Mouse (Mus musculus) cerebellum, adult 9-11 months (tissue): Measurements from ENCODE around the gene Tmed9.

Experiments used
- DNase-seq: peaks from one replicate; pipeline ENCODE4 v3.0.0; 2022

The Tmed9 gene

GRCm38 (mm10) chr13:55573432-55573831 is at the start of gene Tmed9:
TSS of gene Tmed9 (plus strand) at chr13:55573732.
- DNase-seq: no peak

DNA sequence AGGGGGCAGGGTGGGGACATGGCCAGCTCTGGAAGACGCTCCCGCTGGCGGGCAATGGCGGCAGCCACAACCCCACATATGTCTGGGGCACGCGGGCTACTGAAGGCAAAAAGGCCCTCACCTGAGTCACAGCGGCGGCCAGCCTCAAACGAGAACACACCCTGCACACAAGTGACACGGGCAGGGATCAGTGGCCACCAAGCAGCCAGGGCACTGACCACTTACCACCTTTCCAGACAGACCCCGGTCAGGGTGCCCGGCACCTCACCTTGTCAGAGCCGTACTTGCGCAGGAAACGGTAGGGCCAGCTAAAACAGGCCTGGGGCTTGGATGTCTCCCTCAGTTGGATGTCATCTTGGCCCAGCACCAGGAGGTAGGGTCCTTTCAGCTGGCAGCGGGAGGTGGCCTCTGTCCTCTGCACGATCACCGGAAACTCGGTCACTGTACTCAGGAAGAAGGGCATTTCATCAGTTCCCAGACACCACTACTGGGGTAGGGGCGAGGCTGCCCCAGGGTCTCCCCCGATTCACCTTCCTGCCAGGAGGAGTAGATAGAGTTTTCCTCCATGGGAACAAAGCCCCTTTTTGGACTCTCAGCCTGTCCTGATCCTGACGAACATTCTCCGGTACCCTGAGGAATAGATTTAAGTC is 49.5 kb upstream of the Tmed9 start:
- no peak for DNase-seq

DNA sequence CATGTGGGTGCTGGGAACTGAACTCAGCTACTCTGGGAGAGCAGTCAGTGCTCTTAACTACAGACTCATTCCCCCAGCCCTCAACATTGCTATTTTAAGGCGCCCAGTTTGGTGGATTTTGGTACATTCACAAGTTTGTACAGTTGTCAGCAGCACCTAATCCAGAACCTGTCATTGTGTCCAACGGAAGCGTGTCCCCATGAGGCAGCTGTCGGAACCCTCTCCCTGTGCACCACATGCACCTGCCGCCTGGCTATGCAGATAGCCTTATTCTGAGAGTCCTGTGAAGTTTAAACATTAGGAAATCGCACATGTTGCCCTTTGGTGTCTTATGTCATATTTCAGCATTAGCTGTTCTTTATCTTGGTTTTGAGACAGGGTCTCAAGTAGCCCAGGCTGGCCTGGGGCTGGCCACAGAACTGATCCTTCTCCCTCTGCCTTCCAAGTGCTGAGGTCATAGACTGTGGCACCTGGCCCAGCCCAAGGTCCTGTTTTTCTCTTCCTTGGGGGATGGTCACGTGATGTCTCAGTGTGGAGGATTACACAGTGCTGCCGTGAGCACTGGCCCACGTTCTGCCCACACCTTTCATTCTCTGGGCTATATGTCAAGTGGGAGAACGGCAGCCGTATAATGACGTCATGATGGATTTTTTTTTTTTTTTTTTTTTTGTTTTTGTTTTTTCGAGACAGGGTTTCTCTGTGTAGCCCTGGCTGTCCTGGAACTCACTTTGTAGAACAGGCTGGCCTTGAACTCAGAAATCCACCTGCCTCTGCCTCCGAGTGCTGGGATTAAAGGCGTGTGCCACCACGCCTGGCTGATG is 47.6 kb upstream of the Tmed9 start:
- DNase-seq: no peak

GRCm38 (mm10) chr13:55527212-55527611 is 46.3 kb upstream of the Tmed9 start:
- no peak for DNase-seq

DNA sequence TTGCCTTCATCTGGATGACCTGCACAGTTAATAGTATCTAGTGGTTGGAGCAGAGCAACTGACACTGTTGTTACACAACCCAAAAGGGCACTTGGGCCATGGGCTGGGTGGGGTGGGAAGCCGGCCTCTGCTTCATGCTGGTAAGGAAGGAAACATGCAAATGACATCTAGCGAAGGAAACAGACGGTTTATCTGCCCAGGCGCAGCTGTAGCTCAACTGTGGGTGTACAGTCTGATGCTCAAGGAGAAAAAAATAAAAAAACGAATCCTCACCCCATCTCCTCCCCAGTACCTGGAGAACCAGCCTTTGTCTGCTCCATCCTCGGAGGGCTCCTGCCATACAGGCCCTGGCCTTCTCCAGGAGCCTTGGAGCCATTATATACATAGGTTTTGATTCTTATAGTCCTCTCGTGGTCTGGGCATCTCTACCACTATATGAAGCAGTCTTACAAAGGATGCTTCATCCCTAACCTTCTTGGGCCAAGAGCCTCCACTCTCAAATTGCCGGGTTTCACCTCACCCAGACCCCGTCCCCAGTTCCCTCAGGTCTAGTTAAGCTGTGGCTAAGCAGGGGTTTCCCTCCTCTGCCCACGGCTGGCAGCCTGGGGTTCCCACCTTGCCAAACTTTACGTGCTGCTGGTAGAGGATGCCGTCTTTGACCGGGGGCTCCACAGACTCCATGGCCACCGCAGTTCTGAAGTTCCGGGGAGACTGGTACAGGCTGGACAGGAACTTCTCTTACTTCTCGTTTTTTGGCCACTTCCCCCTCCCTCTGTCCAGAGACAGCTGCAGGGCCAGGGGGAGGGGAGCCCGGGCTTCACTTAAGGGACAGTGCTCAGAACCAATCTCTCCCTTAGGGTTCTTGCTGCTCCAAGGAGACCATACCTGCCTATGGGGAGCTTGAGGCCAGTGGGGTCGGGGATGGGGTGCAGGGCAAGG is 45.4 kb upstream of the Tmed9 start:
- DNase-seq: no peak

GRCm38 (mm10) chr13:55529198-55529915 is 44.2 kb upstream of the Tmed9 start, which contains the start of gene Dok3:
TSS of gene Dok3 (minus strand) at chr13:55529296.
- DNase-seq: no peak

- DNase-seq: peak; percentile 55
Measured at GRCm38 (mm10) chr13:55535191-55535590, 38.3 kb upstream of the Tmed9 start.

DNA sequence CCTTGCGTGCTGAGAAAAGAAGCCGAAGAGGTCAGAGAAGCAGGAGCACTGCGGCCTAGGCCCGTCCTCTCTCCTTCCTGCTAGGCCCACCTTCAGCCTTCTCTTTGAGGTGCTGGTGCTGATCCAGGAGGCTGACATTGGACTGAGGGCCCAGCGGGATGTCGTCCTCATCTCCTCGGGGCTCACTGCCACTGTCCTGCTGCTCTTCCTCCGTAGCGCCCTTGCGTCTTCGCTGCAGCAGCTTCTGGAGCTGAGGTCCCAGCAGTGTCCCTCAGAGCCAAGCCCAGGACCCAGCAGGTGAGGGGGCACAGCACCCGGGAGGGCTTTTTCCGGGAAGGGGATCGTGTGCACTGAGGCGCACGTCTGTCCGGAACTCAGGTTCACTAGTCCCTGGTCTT is 37.7 kb upstream of the Tmed9 start:
- no peak for DNase-seq

DNA sequence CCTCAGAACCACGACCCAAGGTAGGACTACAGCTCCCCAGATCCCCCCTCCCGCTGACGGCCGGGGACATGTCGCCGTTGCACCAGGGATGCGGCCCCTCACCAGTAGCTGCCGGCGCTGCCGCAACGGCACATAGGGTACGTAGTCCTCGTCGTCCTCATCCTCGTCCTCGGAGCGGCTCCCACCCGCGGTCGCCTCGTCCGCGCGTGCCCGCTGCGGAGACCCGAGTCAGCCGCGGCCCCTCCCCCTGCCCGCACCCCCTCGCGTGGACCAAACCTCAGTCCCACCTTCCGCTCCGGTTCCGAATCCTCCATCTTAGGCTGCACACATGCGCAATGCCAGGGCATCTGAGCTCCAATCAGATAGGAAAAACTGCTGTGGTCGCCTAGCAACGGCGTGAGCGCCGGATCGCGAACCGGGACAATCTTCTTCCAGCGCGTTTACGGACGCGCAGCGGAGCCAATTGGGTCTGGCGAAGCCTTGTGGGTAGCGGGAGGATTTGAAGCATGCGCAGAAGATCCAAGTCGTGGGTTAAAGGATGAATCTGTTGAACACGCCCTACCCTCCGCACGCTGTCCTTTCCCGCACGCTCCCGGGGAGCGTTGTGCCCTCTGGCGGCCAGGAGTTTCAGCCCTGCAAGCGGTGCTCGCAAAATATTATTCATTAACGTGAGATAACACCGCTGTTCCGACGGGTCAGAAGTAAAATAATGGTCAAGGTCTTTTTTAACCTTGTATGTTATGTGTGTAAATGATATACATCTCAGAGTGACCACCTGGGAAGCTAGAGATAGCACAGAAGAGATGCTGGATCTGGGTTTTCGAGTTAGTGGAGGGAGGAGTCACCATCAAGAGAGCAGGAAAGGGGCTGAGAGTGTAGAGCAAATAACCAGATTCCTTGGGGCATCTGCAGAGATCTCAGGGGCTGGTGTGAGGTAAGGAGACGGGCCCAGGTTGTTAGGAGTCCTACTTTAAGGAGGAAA is 37.0 kb upstream of the Tmed9 start, which contains the start of gene Ddx41:
Ddx41 (minus strand) TSS at position 465 of the 982 bp plus-strand sequence.
- peak; percentile 100 for DNase-seq

DNA sequence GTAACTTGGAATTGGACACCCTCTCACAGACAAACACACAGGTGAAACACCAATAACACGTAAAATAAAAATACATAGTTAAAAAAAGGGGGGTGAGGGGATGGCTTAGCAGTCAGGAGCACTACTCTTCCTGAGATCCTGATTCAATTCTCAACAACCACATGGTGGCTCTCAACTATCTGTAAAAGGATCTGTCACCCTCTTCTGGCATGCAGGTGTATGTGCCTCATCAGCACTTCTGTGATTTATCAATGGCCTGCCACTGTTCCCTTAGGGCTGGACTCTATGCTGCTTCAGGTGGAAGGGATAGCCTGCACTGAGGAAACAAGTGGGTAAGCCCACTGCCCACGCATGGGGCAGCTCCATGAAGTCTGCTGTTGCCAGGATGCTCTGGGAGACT is 32.6 kb upstream of the Tmed9 start:
- no peak for DNase-seq

DNA sequence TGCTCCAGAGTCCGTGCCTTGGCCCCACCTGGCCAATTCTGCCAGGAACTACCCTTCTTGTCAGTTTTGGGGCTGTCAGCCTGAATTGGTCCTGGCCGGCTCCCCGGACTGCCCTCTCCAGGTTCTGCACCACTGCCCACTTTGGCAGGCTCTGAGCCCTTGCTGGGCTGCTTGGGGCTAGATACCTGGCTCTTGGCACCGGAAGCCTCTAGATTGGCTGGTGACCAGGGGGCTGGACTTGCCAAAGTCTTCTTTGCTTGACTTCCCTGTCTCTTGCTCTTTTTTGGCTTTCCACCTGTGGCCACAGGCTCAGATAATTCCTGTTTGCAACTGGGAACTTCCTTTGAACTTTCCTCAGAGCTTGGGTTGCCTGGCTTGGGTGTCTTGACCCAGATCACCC is 30.6 kb upstream of the Tmed9 start:
- peak; percentile 43 for DNase-seq

- DNase-seq: no peak
Measured at GRCm38 (mm10) chr13:55543447-55543846, 30.1 kb upstream of the Tmed9 start.

GRCm38 (mm10) chr13:55544792-55545191 is 28.7 kb upstream of the Tmed9 start:
- DNase-seq: no peak

GRCm38 (mm10) chr13:55547916-55548315 is 25.6 kb upstream of the Tmed9 start:
- DNase-seq: no peak

GRCm38 (mm10) chr13:55548426-55548825 is 25.1 kb upstream of the Tmed9 start:
- DNase-seq: no peak

GRCm38 (mm10) chr13:55549061-55549460 is 24.5 kb upstream of the Tmed9 start:
- DNase-seq: no peak

DNA sequence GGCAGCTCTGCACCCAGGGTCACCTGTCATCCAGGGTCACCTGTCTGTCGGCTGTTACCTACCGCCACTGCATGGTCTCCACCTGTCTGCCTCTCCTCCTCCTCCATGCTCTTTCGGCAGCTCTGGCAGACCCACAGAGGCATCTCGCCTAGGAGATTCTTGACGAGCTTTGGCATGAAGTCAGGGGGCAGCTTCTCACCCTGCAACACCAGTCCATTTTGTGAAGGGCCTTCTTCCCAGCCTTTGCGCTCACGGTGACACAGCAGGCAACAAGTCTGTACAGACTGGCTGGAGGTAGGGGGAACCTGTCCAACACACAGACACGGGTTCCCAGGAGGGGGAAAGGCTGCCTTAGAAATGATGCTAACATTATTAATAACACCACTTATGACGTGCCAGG is 17.6 kb upstream of the Tmed9 start:
- no peak for DNase-seq

GRCm38 (mm10) chr13:55557499-55557898 is 16.0 kb upstream of the Tmed9 start:
- no peak for DNase-seq

DNA sequence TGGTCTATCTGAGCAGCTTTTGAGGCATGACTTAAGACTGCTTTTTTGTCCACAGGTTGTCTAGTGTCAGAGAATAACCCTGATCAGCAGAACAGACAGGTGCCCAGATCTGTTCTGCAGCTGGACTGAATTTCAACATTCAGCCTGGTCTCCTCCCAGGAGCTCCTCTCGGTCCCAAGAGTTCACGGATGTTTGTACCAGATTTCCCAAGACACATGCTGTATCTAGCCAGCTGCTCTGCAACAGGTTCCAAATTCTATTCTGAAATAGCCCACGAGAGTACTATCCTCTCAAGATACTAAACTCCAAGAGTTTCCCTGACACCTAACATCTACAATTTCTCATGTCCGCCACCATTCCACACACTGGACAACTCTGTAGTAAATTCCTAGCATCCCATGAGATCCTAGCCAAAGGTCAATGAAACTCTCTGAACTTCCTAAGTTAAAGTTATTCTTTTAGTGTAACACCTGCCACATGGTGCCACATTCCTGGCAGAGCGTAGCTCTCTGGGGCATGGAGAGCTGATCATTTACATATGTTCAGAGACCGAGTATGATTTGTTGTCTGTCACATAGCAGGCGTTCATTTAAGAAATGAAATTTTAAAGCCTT is 10.2 kb upstream of the Tmed9 start:
- DNase-seq: no peak

DNA sequence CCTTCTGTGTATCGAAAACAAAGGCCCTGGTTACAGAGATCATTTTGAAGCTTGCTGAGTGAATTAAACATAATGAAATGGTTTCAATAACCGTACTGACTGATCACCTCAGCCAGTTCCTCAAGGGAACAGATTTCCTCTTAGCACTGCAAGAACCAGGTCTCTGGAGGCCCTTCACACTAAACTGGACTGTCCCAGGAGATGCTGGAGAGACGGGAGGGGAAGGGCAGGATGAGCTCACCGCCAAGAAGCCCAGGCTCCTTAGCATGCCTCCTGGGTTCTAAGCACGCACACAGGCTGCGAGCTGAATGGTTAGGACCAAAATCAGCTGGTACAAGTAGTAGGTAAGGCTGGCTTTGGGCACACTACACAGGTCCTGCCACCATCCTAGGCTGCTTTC is 6.5 kb upstream of the Tmed9 start:
- DNase-seq: no peak

DNA sequence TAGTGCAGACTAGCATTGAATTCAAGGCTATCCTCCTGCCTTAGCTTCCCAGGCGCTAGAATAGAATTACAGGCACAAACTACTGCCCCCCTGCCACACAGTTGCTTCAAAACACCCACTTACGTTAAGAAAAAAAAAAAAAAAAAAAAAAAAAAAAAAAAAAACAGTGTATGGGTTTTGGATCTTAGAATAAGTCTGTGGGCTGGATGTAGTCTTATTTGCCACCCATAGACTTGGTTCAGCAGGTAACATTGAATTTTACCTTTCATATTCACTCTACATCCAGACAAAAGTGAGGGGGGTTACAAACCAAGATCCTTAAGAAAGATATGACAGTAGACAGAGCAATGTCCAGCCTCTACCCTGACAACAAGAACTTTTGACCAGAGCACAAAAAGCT is 5.6 kb upstream of the Tmed9 start:
- no peak for DNase-seq
